Mouse (Mus musculus): ENCODE data around the gene Gpr3. TPM values are rescaled to one million over a fixed set of nuclear protein-coding genes. Genes with fewer than 3 reads are reported as not detected.

Gene Gpr3
- total and polyA plus RNA-seq, 2 experiments from 2014 or later: 4.5 to 10.8 TPM

DNA sequence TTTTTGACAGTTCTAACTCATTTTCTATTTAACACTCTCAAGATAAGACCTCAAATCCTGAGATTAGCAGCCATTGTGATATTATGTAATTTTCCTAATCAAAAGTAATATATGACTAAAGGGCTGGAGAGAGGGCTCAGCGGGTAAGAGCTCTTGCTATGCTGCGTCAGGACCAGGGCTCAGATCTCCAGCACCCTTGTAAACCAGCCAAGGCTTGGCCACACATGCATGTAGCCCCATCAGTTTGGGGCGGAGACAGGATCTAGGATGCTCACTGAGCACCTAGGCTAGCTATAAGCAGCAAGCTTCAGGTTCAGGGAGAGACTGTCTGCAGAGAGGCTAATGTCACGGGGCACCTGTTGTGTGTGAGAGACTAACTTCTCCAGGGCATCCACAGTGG, 39.9 kb downstream of the Gpr3 start:
- no peak for TF ChIP-seq CTCF (IDR thresholded peaks at IDR 0.05)

DNA sequence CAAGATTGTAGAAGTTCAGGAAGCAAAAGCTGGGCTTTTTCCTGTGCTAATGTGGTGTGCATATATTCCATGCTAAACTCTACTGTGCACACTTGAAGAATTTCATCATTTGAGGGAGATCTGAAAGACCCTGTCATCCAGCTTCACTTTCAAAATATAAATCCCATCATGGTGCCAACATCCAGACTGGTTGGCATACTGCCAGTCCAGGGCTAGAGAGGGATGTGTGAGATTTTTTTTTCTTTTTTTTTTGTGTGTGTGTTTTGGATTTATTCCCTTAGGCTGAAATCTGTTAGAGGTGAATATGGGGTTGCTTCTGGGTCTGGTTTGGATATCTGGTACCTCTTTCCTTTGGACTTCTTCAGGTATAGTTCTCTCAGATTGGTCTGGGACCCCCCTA, 41.7 kb downstream of the Gpr3 start:
- no peak for TF ChIP-seq CTCF (IDR thresholded peaks at IDR 0.05)
- Histone ChIP-seq H3K9ac (replicated peaks; ENCODE audit: low read length, poor library complexity, severe bottlenecking) (no peak overlapping the region), H3K4me1 (ENCODE audit: insufficient read depth, low read length) (0 out of 2 replicates have a peak, but pooled peaks cover under 1% of the 10 kb centered on the region), H3K4me3 (ENCODE audit: low read depth, low read length) (no peak overlapping the region), H3K4me2 (ENCODE audit: low read depth, low read length, poor library complexity, severe bottlenecking) (no peak overlapping the region), H3K27ac (ENCODE audit: low read depth, low read length) (no peak overlapping the region), H3K36me3 (ENCODE audit: insufficient read depth, low read length) (no peaks in the 10 kb centered on the region), H3K27me3 (ENCODE audit: insufficient read depth, low read length) (no peaks in the 10 kb centered on the region), H3K9me3 (ENCODE audit: low read length) (no peaks in the 10 kb centered on the region)
- peak; percentile 31 for DNase-seq (ENCODE audit: low spot score)
- ATAC-seq (ENCODE audit: low FRiP score): no peak

More for the DNA sequence above, 39.9 kb downstream of the Gpr3 start:
- H3K36me3 ChIP-seq (ENCODE audit: insufficient read depth, low read length): no peaks in the 10 kb centered on the region
- no peaks in the 10 kb centered on the region for H3K9me3 ChIP-seq (ENCODE audit: low read length)
- H3K4me2 ChIP-seq (ENCODE audit: low read depth, low read length, poor library complexity, severe bottlenecking): no peak overlapping the region
- no peak overlapping the region for H3K27ac ChIP-seq (ENCODE audit: low read depth, low read length)
- H3K27me3 ChIP-seq (ENCODE audit: insufficient read depth, low read length): no peaks in the 10 kb centered on the region
- no peak overlapping the region for H3K4me3 ChIP-seq (ENCODE audit: low read depth, low read length)
- H3K4me1 ChIP-seq (ENCODE audit: insufficient read depth, low read length): peaks cover 8% of the 10 kb centered on the region
- ATAC-seq (ENCODE audit: low FRiP score): no peak
- H3K9ac ChIP-seq (replicated peaks; ENCODE audit: low read length, poor library complexity, severe bottlenecking): no peak overlapping the region
- no peak for DNase-seq (ENCODE audit: low spot score)
- 90% methylated on average over 4 of the region's 4 CpGs for WGBS

DNA sequence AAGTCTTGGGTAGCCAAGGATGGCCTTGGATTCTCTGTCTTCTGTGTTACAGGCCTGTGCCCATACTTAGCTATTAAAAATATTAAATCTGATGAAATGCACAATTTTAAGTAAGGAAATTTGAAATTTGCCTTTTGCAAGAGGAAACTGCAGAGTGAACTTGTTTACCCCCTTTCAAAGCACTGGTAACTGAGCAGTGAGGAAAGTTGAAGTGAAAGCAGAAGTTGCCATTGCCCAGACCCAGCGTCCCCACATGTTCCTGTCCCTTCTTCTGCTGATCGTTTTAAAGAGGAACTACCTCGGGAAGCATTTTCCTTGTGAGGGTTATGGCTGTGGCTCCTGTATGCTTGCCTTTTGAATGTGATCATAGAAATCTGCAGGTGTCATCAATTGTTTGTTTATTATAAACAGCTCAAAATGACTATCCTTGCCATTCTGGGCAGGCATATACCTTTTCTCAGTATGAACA, 42.2 kb downstream of the Gpr3 start:
- H3K27me3 ChIP-seq (ENCODE audit: insufficient read depth, low read length): no peaks in the 10 kb centered on the region
- no peak overlapping the region for H3K27ac ChIP-seq (ENCODE audit: low read depth, low read length)
- 73% methylated on average over 3 of the region's 3 CpGs for WGBS
- no peak overlapping the region for H3K4me3 ChIP-seq (ENCODE audit: low read depth, low read length)
- ATAC-seq (ENCODE audit: low FRiP score) (no peak), DNase-seq (ENCODE audit: low spot score) (no peak)
- no peaks in the 10 kb centered on the region for H3K36me3 ChIP-seq (ENCODE audit: insufficient read depth, low read length)
- no peak overlapping the region for H3K4me2 ChIP-seq (ENCODE audit: low read depth, low read length, poor library complexity, severe bottlenecking)
- no peak for TF ChIP-seq CTCF (IDR thresholded peaks at IDR 0.05)
- H3K9ac ChIP-seq (replicated peaks; ENCODE audit: low read length, poor library complexity, severe bottlenecking): no peak overlapping the region
- H3K4me1 ChIP-seq (ENCODE audit: insufficient read depth, low read length): no peaks in the 10 kb centered on the region
- H3K9me3 ChIP-seq (ENCODE audit: low read length): no peaks in the 10 kb centered on the region

DNA sequence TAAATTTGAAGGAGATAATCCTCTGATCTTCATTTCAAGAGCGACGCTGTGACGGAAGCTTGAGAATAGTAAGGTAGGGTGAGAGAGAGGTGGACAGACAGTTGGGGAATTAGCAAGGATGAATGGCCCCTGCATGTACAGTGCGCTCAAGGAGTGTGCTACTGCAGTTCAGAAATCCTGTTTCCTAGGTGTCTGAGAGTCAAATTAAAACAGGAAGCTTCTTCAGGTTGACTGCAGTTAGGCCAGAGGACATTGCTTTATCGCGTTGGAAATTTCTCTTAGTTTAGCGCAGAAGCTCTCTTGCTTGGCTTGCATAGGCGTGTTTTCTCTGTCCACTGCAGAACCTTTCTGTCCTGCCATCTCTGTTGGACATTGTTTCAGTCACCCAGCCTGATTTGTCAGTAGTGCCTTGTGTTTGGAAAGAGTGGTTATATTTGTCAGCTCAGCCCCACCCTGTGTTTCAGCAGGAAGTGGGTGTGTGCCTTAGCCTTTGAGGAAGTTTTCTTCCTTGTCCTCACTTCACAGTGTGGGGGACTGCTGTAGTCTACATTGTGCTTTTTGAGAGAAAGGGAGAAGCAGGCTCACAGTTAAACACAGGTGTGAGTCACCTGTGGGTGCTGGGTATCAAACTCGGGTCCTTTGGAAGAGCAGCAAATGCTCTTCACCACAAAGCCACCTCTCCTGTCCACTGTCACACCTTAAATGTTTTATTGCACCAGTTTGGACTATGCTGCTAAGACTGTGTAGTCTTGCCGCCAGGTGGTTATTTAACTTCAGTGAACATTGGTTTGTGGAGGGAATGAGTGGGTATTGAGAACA, 42.9 kb downstream of the Gpr3 start:
- WGBS: 85% methylated on average over 10 of the region's 10 CpGs
- H3K9me3 ChIP-seq (ENCODE audit: low read length): no peaks in the 10 kb centered on the region
- H3K4me1 ChIP-seq (ENCODE audit: insufficient read depth, low read length): no peaks in the 10 kb centered on the region
- no peak overlapping the region for H3K27ac ChIP-seq (ENCODE audit: low read depth, low read length)
- no peak overlapping the region for H3K4me3 ChIP-seq (ENCODE audit: low read depth, low read length)
- no peaks in the 10 kb centered on the region for H3K27me3 ChIP-seq (ENCODE audit: insufficient read depth, low read length)
- DNase-seq (ENCODE audit: low spot score) (no peak), ATAC-seq (ENCODE audit: low FRiP score) (no peak)
- no peak for TF ChIP-seq CTCF (IDR thresholded peaks at IDR 0.05)
- no peak overlapping the region for H3K9ac ChIP-seq (replicated peaks; ENCODE audit: low read length, poor library complexity, severe bottlenecking)
- no peak overlapping the region for H3K4me2 ChIP-seq (ENCODE audit: low read depth, low read length, poor library complexity, severe bottlenecking)
- no peaks in the 10 kb centered on the region for H3K36me3 ChIP-seq (ENCODE audit: insufficient read depth, low read length)

DNA sequence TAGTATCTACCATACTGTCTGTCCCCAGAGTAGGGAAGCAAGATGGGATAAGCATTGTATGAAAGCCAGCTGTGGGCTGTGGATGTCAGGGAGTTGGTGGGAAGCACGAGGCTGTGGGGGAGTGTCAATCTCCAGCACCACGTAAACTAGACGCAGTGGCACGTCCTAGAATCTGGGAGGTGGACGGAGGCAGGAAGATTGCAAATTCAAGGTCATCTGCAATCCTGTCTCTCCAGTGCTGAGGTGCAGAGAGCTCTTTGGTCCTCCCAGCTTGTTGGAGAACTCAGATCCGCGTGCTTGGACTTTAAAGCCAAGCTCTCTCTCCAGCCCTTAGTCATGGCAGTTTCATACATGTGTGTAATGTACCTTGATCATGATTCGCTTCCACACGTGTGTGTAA, 45.6 kb downstream of the Gpr3 start:
- no peak for ATAC-seq (ENCODE audit: low FRiP score)
- DNase-seq (ENCODE audit: low spot score): no peak
- H3K9me3 ChIP-seq (ENCODE audit: low read length): no peaks in the 10 kb centered on the region
- H3K9ac ChIP-seq (replicated peaks; ENCODE audit: low read length, poor library complexity, severe bottlenecking): no peak overlapping the region
- no peaks in the 10 kb centered on the region for H3K4me1 ChIP-seq (ENCODE audit: insufficient read depth, low read length)
- no peak overlapping the region for H3K27ac ChIP-seq (ENCODE audit: low read depth, low read length)
- WGBS: 91% methylated on average over 9 of the region's 9 CpGs
- H3K4me3 ChIP-seq (ENCODE audit: low read depth, low read length): no peak overlapping the region
- no peaks in the 10 kb centered on the region for H3K27me3 ChIP-seq (ENCODE audit: insufficient read depth, low read length)
- no peak overlapping the region for H3K4me2 ChIP-seq (ENCODE audit: low read depth, low read length, poor library complexity, severe bottlenecking)
- TF ChIP-seq CTCF (IDR thresholded peaks at IDR 0.05): no peak
- H3K36me3 ChIP-seq (ENCODE audit: insufficient read depth, low read length): no peaks in the 10 kb centered on the region

DNA sequence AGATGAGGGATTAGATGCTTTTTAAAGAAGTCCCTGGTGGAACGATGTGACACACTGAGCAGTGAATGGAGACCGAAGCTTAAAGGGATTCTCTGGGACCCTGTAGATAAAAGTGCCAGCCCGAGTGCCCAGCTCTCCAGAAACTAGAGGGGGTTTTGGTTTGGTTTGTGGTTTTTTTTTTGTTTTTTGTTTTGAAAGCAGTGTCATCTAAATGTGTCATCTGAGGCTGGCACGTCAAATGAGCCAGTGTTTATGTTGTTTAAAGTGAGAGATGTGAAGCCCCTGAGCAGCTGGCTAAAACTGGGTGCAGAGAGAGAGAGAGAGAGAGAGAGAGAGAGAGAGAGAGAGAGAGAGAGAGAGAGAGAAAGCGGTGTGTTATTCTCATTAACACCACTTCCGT, 50.1 kb downstream of the Gpr3 start:
- H3K9me3 ChIP-seq (ENCODE audit: low read length): no peaks in the 10 kb centered on the region
- no peaks in the 10 kb centered on the region for H3K4me1 ChIP-seq (ENCODE audit: insufficient read depth, low read length)
- no peak for DNase-seq (ENCODE audit: low spot score)
- H3K36me3 ChIP-seq (ENCODE audit: insufficient read depth, low read length): no peaks in the 10 kb centered on the region
- no peak overlapping the region for H3K9ac ChIP-seq (replicated peaks; ENCODE audit: low read length, poor library complexity, severe bottlenecking)
- no peak overlapping the region for H3K27ac ChIP-seq (ENCODE audit: low read depth, low read length)
- ATAC-seq (ENCODE audit: low FRiP score): no peak
- no peak overlapping the region for H3K4me3 ChIP-seq (ENCODE audit: low read depth, low read length)
- no peak overlapping the region for H3K4me2 ChIP-seq (ENCODE audit: low read depth, low read length, poor library complexity, severe bottlenecking)
- 57% methylated on average over 6 of the region's 6 CpGs for WGBS
- TF ChIP-seq CTCF (IDR thresholded peaks at IDR 0.05): no peak
- no peaks in the 10 kb centered on the region for H3K27me3 ChIP-seq (ENCODE audit: insufficient read depth, low read length)
